Mouse (Mus musculus): ENCODE data around the gene Tjp3. TPM values are rescaled to one million over a fixed set of nuclear protein-coding genes. Genes with fewer than 3 reads are reported as not detected.

Tjp3 gene
- polyA plus RNA-seq, 1 experiment, result 8.1 TPM

GRCm38 (mm10) chr10:81293334-81294030, 2.1 kb upstream of the Tjp3 start:
- Histone ChIP-seq H3K4me3 (ENCODE audit: extremely low read depth, insufficient read depth, insufficient read length) (peak overlapping the region; percentile 83), H3K4me1 (ENCODE audit: control insufficient read depth, insufficient read depth, insufficient read length) (peaks cover 57% of the 10 kb centered on the region), H3K27ac (ENCODE audit: insufficient read depth, low read length) (peak overlapping the region; percentile 93), H3K36me3 (ENCODE audit: control insufficient read depth, insufficient read depth, low read length) (no peaks in the 10 kb centered on the region), H3K27me3 (ENCODE audit: control insufficient read depth, insufficient read depth, low read length) (no peaks in the 10 kb centered on the region)
- 2% methylated on average over 25 of the region's 25 CpGs for WGBS
- no peak for TF ChIP-seq CTCF (IDR thresholded peaks at IDR 0.05; ENCODE audit: extremely low read depth, insufficient read depth, insufficient read length, insufficient replicate concordance)
- no peak for TF ChIP-seq POLR2A (IDR thresholded peaks at IDR 0.05; ENCODE audit: low read depth, low read length)
- no peak for DNase-seq (ENCODE audit: low read depth in 1 of 2, low spot score in 2 of 2)

- Histone ChIP-seq H3K36me3 (ENCODE audit: control insufficient read depth, insufficient read depth, low read length) (no peaks in the 10 kb centered on the region), H3K27ac (ENCODE audit: insufficient read depth, low read length) (peak within 1 kb of the TSS; percentile 93), H3K4me1 (ENCODE audit: control insufficient read depth, insufficient read depth, insufficient read length) (peaks cover 49% of the 10 kb centered on the region), H3K27me3 (ENCODE audit: control insufficient read depth, insufficient read depth, low read length) (no peaks in the 10 kb centered on the region), H3K4me3 (ENCODE audit: extremely low read depth, insufficient read depth, insufficient read length) (peak within 1 kb of the TSS; percentile 83)
- TF ChIP-seq CTCF (IDR thresholded peaks at IDR 0.05; ENCODE audit: extremely low read depth, insufficient read depth, insufficient read length, insufficient replicate concordance) (peak; percentile 80), POLR2A (IDR thresholded peaks at IDR 0.05; ENCODE audit: low read depth, low read length) (peak; percentile 83)
- WGBS, result under 1% methylated on average over 75 of the region's 80 CpGs
- peak; percentile 99 to 100 for DNase-seq (ENCODE audit: low read depth in 1 of 2, low spot score in 2 of 2)
These were observed 1.4 kb upstream of the Tjp3 start, which contains the start of gene Pip5k1c for GRCm38 (mm10) chr10:81292554-81293333. Gene Pip5k1c (plus strand): TSS chr10:81292963.

GRCm38 (mm10) chr10:81290698-81291460, 502 bp downstream of the Tjp3 start:
- Histone ChIP-seq H3K27ac (ENCODE audit: insufficient read depth, low read length) (peak overlapping the region; percentile 22; the same call in 1 of the 2 replicates), H3K27me3 (ENCODE audit: control insufficient read depth, insufficient read depth, low read length) (no peaks in the 10 kb centered on the region), H3K4me1 (ENCODE audit: control insufficient read depth, insufficient read depth, insufficient read length) (peaks cover 34% of the 10 kb centered on the region; the same call in 1 of the 2 replicates), H3K36me3 (ENCODE audit: control insufficient read depth, insufficient read depth, low read length) (no peaks in the 10 kb centered on the region), H3K4me3 (ENCODE audit: extremely low read depth, insufficient read depth, insufficient read length) (no peak overlapping the region)
- TF ChIP-seq POLR2A (IDR thresholded peaks at IDR 0.05; ENCODE audit: low read depth, low read length) (no peak), CTCF (IDR thresholded peaks at IDR 0.05; ENCODE audit: extremely low read depth, insufficient read depth, insufficient read length, insufficient replicate concordance) (no peak)
- no peak for DNase-seq (ENCODE audit: low read depth in 1 of 2, low spot score in 2 of 2)
- 30% methylated on average over 24 of the region's 24 CpGs for whole genome bisulfite sequencing

GRCm38 (mm10) chr10:81289811-81290210, 1.6 kb downstream of the Tjp3 start:
- H3K27me3 ChIP-seq (ENCODE audit: control insufficient read depth, insufficient read depth, low read length), result no peaks in the 10 kb centered on the region
- DNase-seq (ENCODE audit: low read depth in 1 of 2, low spot score in 2 of 2), result no peak
- 77% methylated on average over 14 of the region's 14 CpGs for WGBS
- no peak for TF ChIP-seq CTCF (IDR thresholded peaks at IDR 0.05; ENCODE audit: extremely low read depth, insufficient read depth, insufficient read length, insufficient replicate concordance)
- TF ChIP-seq POLR2A (IDR thresholded peaks at IDR 0.05; ENCODE audit: low read depth, low read length), result no peak
- no peaks in the 10 kb centered on the region for H3K36me3 ChIP-seq (ENCODE audit: control insufficient read depth, insufficient read depth, low read length)
- peaks cover 27% of the 10 kb centered on the region; the same call in 1 of the 2 replicates for H3K4me1 ChIP-seq (ENCODE audit: control insufficient read depth, insufficient read depth, insufficient read length)
- no peak overlapping the region for H3K4me3 ChIP-seq (ENCODE audit: extremely low read depth, insufficient read depth, insufficient read length)
- no peak overlapping the region for H3K27ac ChIP-seq (ENCODE audit: insufficient read depth, low read length)

- TF ChIP-seq POLR2A (IDR thresholded peaks at IDR 0.05; ENCODE audit: low read depth, low read length), result no peak
- peak; percentile 94 for TF ChIP-seq CTCF (IDR thresholded peaks at IDR 0.05; ENCODE audit: extremely low read depth, insufficient read depth, insufficient read length, insufficient replicate concordance)
- Histone ChIP-seq H3K4me1 (ENCODE audit: control insufficient read depth, insufficient read depth, insufficient read length) (peaks cover 23% of the 10 kb centered on the region; the same call in 1 of the 2 replicates), H3K36me3 (ENCODE audit: control insufficient read depth, insufficient read depth, low read length) (no peaks in the 10 kb centered on the region), H3K27me3 (ENCODE audit: control insufficient read depth, insufficient read depth, low read length) (no peaks in the 10 kb centered on the region), H3K4me3 (ENCODE audit: extremely low read depth, insufficient read depth, insufficient read length) (no peak overlapping the region), H3K27ac (ENCODE audit: insufficient read depth, low read length) (no peak overlapping the region)
- WGBS, result 14% methylated on average over 7 of the region's 7 CpGs
- peak in 1 of 2 experiments; percentile 54 for DNase-seq (ENCODE audit: low read depth in 1 of 2, low spot score in 2 of 2)
These were observed 2.1 kb downstream of the Tjp3 start for GRCm38 (mm10) chr10:81289278-81289677.

- 44% methylated on average over 6 of the region's 6 CpGs for WGBS
- no peaks in the 10 kb centered on the region for H3K36me3 ChIP-seq (ENCODE audit: control insufficient read depth, insufficient read depth, low read length)
- peak in 1 of 2 experiments; percentile 35 for DNase-seq (ENCODE audit: low read depth in 1 of 2, low spot score in 2 of 2)
- H3K27me3 ChIP-seq (ENCODE audit: control insufficient read depth, insufficient read depth, low read length), result no peaks in the 10 kb centered on the region
- no peak for TF ChIP-seq CTCF (IDR thresholded peaks at IDR 0.05; ENCODE audit: extremely low read depth, insufficient read depth, insufficient read length, insufficient replicate concordance)
- TF ChIP-seq POLR2A (IDR thresholded peaks at IDR 0.05; ENCODE audit: low read depth, low read length), result no peak
- no peak overlapping the region for H3K27ac ChIP-seq (ENCODE audit: insufficient read depth, low read length)
- H3K4me3 ChIP-seq (ENCODE audit: extremely low read depth, insufficient read depth, insufficient read length), result no peak overlapping the region
- H3K4me1 ChIP-seq (ENCODE audit: control insufficient read depth, insufficient read depth, insufficient read length), result peaks cover 16% of the 10 kb centered on the region; the same call in 1 of the 2 replicates
These were observed 2.8 kb downstream of the Tjp3 start for GRCm38 (mm10) chr10:81288601-81289000.

All from spleen, adult 2 months (tissue).